Mouse (Mus musculus) heart, postnatal 10 days (tissue): ENCODE results near the gene Dnajc8. TPM values are rescaled to one million over a fixed set of nuclear protein-coding genes. Genes with fewer than 3 reads are reported as not detected.
"Not testable (repeated sequence)": the region's sequence is repeated elsewhere in the genome, so short reads cannot be mapped to it uniquely, and the experiment has no call there.

ENCODE experiments used
- DNase-seq, 2 experiments: peaks; one replicate each; pipeline ENCODE4 v3.0.0; 2021
- intact Hi-C: fragments of 180-260 bp; cut with DNase I; formaldehyde crosslinking; loops from one replicate; pipeline ENCODE4 v1.15.1; 2025
- total RNA-seq, 2 experiments: library from RNA; stranded (reverse); gene quantifications; 2 replicates each; pipeline ENCODE4 v1.2.3; 2021

The Dnajc8 gene
- total RNA-seq, 2 experiments from 2014 or later, result 71.0 to 77.5 TPM

GRCm38 (mm10) chr4:132563261-132563660, 27.9 kb downstream of the Dnajc8 start:
- no peak for DNase-seq
- intact Hi-C loops, result loop anchor here (5.0 kb wide), 1 partner anchor 54 kb away; no protein-coding TSS in a partner anchor

- intact Hi-C loops, result loop anchor here (5.0 kb wide), 1 partner anchor 53 kb away; no protein-coding TSS in a partner anchor
- peak; percentile 38 to 39 for DNase-seq
Observed at GRCm38 (mm10) chr4:132563965-132564364, 28.6 kb downstream of the Dnajc8 start, which contains the start of gene Ptafr. Gene Ptafr, plus strand, starts transcription at chr4:132564067.

- intact Hi-C loops, result no loop called here
- no peak for DNase-seq
Observed at GRCm38 (mm10) chr4:132565089-132565747, 29.9 kb downstream of the Dnajc8 start.

- intact Hi-C loops, result no loop called here
- DNase-seq, result peak; percentile 45 to 61
Observed at GRCm38 (mm10) chr4:132567361-132567779, 32.0 kb downstream of the Dnajc8 start.

- intact Hi-C loops, result no loop called here
- no peak for DNase-seq
Observed at GRCm38 (mm10) chr4:132569115-132569514, 33.8 kb downstream of the Dnajc8 start.

- DNase-seq, result no peak
- intact Hi-C loops, result no loop called here
Observed at GRCm38 (mm10) chr4:132571190-132571589, 35.8 kb downstream of the Dnajc8 start.

GRCm38 (mm10) chr4:132573327-132573726, 38.0 kb downstream of the Dnajc8 start:
- intact Hi-C loops, result no loop called here

GRCm38 (mm10) chr4:132574809-132575347, 39.5 kb downstream of the Dnajc8 start:
- DNase-seq, result no peak
- intact Hi-C loops, result no loop called here

More at GRCm38 (mm10) chr4:132573327-132573726, 38.0 kb downstream of the Dnajc8 start:
- peak; percentile 41 to 43 for DNase-seq

GRCm38 (mm10) chr4:132583781-132584180, 48.4 kb downstream of the Dnajc8 start:
- DNase-seq, result no peak
- intact Hi-C loops, result no loop called here

- no peak for DNase-seq
- intact Hi-C loops, result no loop called here
Observed at GRCm38 (mm10) chr4:132584975-132585374, 49.6 kb downstream of the Dnajc8 start.

GRCm38 (mm10) chr4:132586282-132586681, 50.9 kb downstream of the Dnajc8 start:
- DNase-seq, result no peak
- intact Hi-C loops, result no loop called here

GRCm38 (mm10) chr4:132588512-132588911, 53.2 kb downstream of the Dnajc8 start:
- intact Hi-C loops, result no loop called here
- no peak for DNase-seq

GRCm38 (mm10) chr4:132590642-132591041, 55.3 kb downstream of the Dnajc8 start:
- intact Hi-C loops, result no loop called here
- DNase-seq, result no peak

GRCm38 (mm10) chr4:132592958-132593357, 57.6 kb downstream of the Dnajc8 start:
- intact Hi-C loops, result no loop called here
- peak in 1 of 2 experiments; percentile 40 for DNase-seq

GRCm38 (mm10) chr4:132594191-132594590, 58.8 kb downstream of the Dnajc8 start:
- DNase-seq, result no peak
- intact Hi-C loops, result no loop called here

- DNase-seq, result no peak
- intact Hi-C loops, result no loop called here
Observed at GRCm38 (mm10) chr4:132598861-132599260, 63.5 kb downstream of the Dnajc8 start.

GRCm38 (mm10) chr4:132599764-132600163, 64.4 kb downstream of the Dnajc8 start:
- intact Hi-C loops, result no loop called here
- no peak for DNase-seq

GRCm38 (mm10) chr4:132600465-132600864, 65.1 kb downstream of the Dnajc8 start:
- DNase-seq, result no peak
- intact Hi-C loops, result no loop called here

- DNase-seq, intact Hi-C loops: not testable (repeated sequence)
Observed at GRCm38 (mm10) chr4:132601242-132601641, 65.9 kb downstream of the Dnajc8 start.
